Mouse (Mus musculus): Measurements from ENCODE around the gene Cd151.

- TF ChIP-seq CTCF (IDR thresholded peaks at IDR 0.05) (no peak), POLR2A (IDR thresholded peaks at IDR 0.05; ENCODE audit: insufficient read depth, low read depth, low read length) (no peak), EP300 (IDR thresholded peaks at IDR 0.05; ENCODE audit: insufficient read depth, low read depth, low read length) (no peak)
Measured at GRCm38 (mm10) chr7:141470637-141470944, 3.4 kb downstream of the Cd151 start.

Data from heart, adult 2 months (tissue).